In genomic region chrX:141324201-141324600, GRCm38 (mm10) we compare ENCODE assay signal across 9 mouse cellular contexts.
DNase-seq lines count a peak whose midpoint lies in the region; ATAC-seq lines count a peak whose summit lies in the region.
"Had no signal": no experiment of that assay in that cellular context is flagged by ENCODE, and none has a peak within 500 bp of the region (broad histone marks: within the 10 kb centered on the region; RNA-seq: fewer than 3 reads in every experiment).

No protein-coding gene starts in this region.

- H3K36me3 ChIP-seq in hindbrain, embryonic 16.5 days (ENCODE audit: control insufficient read depth, insufficient read depth, low read length): no peaks in the 10 kb centered on the region
- no peaks in the 10 kb centered on the region for H3K36me3 ChIP-seq in hindbrain, embryonic 11.5 days (ENCODE audit: control insufficient read depth, insufficient read depth, low read length)
- H3K36me3 ChIP-seq: intestine, embryonic 15.5 days had no signal

- H3K9ac ChIP-seq in hindbrain, embryonic 16.5 days (ENCODE audit: low read depth, low read length): no peak overlapping the region
- H3K9ac ChIP-seq in hindbrain, embryonic 11.5 days (ENCODE audit: low read depth, low read length): no peak overlapping the region
- H3K9ac ChIP-seq: intestine, embryonic 15.5 days had no signal

- ATAC-seq in hindbrain, embryonic 16.5 days: peak; percentile 71
- no peak for ATAC-seq in hindbrain, embryonic 11.5 days (ENCODE audit: low FRiP score)
- ATAC-seq: intestine, embryonic 15.5 days had no signal

- no peak overlapping the region for H3K27ac ChIP-seq in hindbrain, embryonic 16.5 days (ENCODE audit: low read depth, low read length)
- no peak overlapping the region for H3K27ac ChIP-seq in hindbrain, embryonic 11.5 days (ENCODE audit: low read depth, low read length)
- H3K27ac ChIP-seq: intestine, embryonic 15.5 days had no signal

- H3K4me3 ChIP-seq in hindbrain, embryonic 16.5 days (ENCODE audit: low read length): no peak overlapping the region
- no peak overlapping the region for H3K4me3 ChIP-seq in hindbrain, embryonic 11.5 days (ENCODE audit: low read depth, low read length)
- H3K4me3 ChIP-seq: intestine, embryonic 15.5 days had no signal

- no peak overlapping the region for H3K4me2 ChIP-seq in hindbrain, embryonic 16.5 days (ENCODE audit: low read length)
- H3K4me2 ChIP-seq in hindbrain, embryonic 11.5 days (replicated peaks; ENCODE audit: low read depth, low read length): no peak overlapping the region
- H3K4me2 ChIP-seq: intestine, embryonic 15.5 days had no signal

- H3K9me3 ChIP-seq in hindbrain, embryonic 16.5 days (ENCODE audit: control insufficient read depth, low read length): no peaks in the 10 kb centered on the region
- H3K9me3 ChIP-seq in hindbrain, embryonic 11.5 days (ENCODE audit: control insufficient read depth, low read length): no peaks in the 10 kb centered on the region
- H3K9me3 ChIP-seq: intestine, embryonic 15.5 days had no signal

- no peak for DNase-seq in hindbrain, embryonic 11.5 days (ENCODE audit: low spot score)
- peak; percentile 27 for DNase-seq in Muller cell, postnatal 12 days (ENCODE audit: inconsistent ontology term)
- peak; percentile 1 for DNase-seq in brain, adult 2 months (ENCODE audit: low read depth, low spot score)
- peak; percentile 13 for DNase-seq in heart, postnatal 4 days
- no peak for DNase-seq in adrenal gland, postnatal 36 days
- no peak for DNase-seq in adrenal gland, adult 8-10 months
- DNase-seq: right cerebral cortex, postnatal 25 days had no signal

- WGBS in hindbrain, embryonic 16.5 days: 61% methylated on average over 3 of the region's 3 CpGs
- 62% methylated on average over 3 of the region's 3 CpGs for whole genome bisulfite sequencing in hindbrain, embryonic 11.5 days

- peaks cover 5% of the 10 kb centered on the region; the same call in 1 of the 2 replicates for H3K27me3 ChIP-seq in hindbrain, embryonic 16.5 days (replicated peaks; ENCODE audit: control insufficient read depth, insufficient read depth, low read length)
- peaks cover 3% of the 10 kb centered on the region; the same call in 1 of the 2 replicates for H3K27me3 ChIP-seq in hindbrain, embryonic 11.5 days (ENCODE audit: control insufficient read depth, insufficient read depth, low read length)
- H3K27me3 ChIP-seq: intestine, embryonic 15.5 days had no signal

- H3K4me1 ChIP-seq in hindbrain, embryonic 16.5 days (ENCODE audit: control insufficient read depth, insufficient read depth, low read depth, low read length): no peaks in the 10 kb centered on the region
- H3K4me1 ChIP-seq in hindbrain, embryonic 11.5 days (replicated peaks; ENCODE audit: control insufficient read depth, insufficient read depth, low read length): no peaks in the 10 kb centered on the region
- H3K4me1 ChIP-seq: intestine, embryonic 15.5 days had no signal

Comparison
In these comparisons a context has a peak if more than half of its experiments do, and no peak if none do; other contexts are left out.
1. DNase-seq: peak in Muller cell, postnatal 12 days (single experiment), brain, adult 2 months (single experiment) and heart, postnatal 4 days (single experiment); none in hindbrain, embryonic 11.5 days (single experiment), adrenal gland, postnatal 36 days (0 of 2) and adrenal gland, adult 8-10 months (single experiment).